Mouse (Mus musculus) forebrain, embryonic 15.5 days (tissue): Measurements from ENCODE around the gene Phactr2. TPM values are rescaled to one million over a fixed set of nuclear protein-coding genes. Genes with fewer than 3 reads are reported as not detected.
"Not testable (repeated sequence)": the region's sequence is repeated elsewhere in the genome, so short reads cannot be mapped to it uniquely, and the experiment has no call there.

Experiments used
- ATAC-seq: fragments of 200-750 bp; cut with Nextera tagmentation; replicated peaks from 2 replicates; pipeline ENCODE4 v1.8.0; 2017; ENCODE audit warnings: mild to moderate bottlenecking, moderate TSS enrichment, moderate library complexity
- H3K27ac ChIP-seq: fragments of 300-500 bp; sonication (generic); replicated peaks from 2 replicates; pipeline ENCODE4 v1.5.1; 2015; ENCODE audit warnings: mild to moderate bottlenecking, inconsistent platforms
- H3K27me3 ChIP-seq: fragments of 300-500 bp; sonication (generic); 2 replicates; pipeline ENCODE4 v1.6.1; 2015; ENCODE audit warnings: inconsistent platforms
- H3K36me3 ChIP-seq: fragments of 300-500 bp; sonication (generic); 2 replicates; pipeline ENCODE4 v1.6.1; 2015; ENCODE audit warnings: mild to moderate bottlenecking, inconsistent platforms
- H3K4me1 ChIP-seq: fragments of 300-500 bp; sonication (generic); 2 replicates; pipeline ENCODE4 v1.6.1; 2015; ENCODE audit warnings: inconsistent platforms
- H3K4me2 ChIP-seq: fragments of 300-500 bp; sonication (generic); replicated peaks from 2 replicates; pipeline ENCODE4 v1.6.1; 2015; ENCODE audit warnings: mild to moderate bottlenecking, inconsistent platforms
- H3K4me3 ChIP-seq: fragments of 300-500 bp; sonication (generic); 2 replicates; pipeline ENCODE4 v1.5.1; 2015; ENCODE audit warnings: mild to moderate bottlenecking, inconsistent platforms
- H3K9ac ChIP-seq: fragments of 300-500 bp; sonication (generic); replicated peaks from 2 replicates; pipeline ENCODE4 v1.6.1; 2015; ENCODE audit warnings: mild to moderate bottlenecking, inconsistent platforms
- H3K9me3 ChIP-seq: fragments of 300-500 bp; sonication (generic); 2 replicates; pipeline ENCODE4 v1.6.1; 2016; ENCODE audit warnings: inconsistent platforms
- WGBS: fragments of 180-500 bp; shearing (Covaris S2); methylation state at CpG from one replicate; pipeline ENCODE4 v1.1.7; 2015; ENCODE audit warnings: mixed read lengths; 5-methylcytosine and 5-hydroxymethylcytosine counted together
- polyA plus RNA-seq: library from polyadenylated mRNA; unstranded; fragments of >200 nt; fragmentation: Nextera tagmentation; extraction: Ambion mirVana; gene quantifications from 2 replicates; pipeline ENCODE4 v1.2.1, GENCODE M21; 2015

Gene Phactr2
- polyA plus RNA-seq, 1 experiment from 2014 or later = 8.4 TPM

GRCm38 (mm10) chr10:13213956-13214355 lies 260.3 kb downstream of the Phactr2 start:
- Histone ChIP-seq H3K4me3 (no peak overlapping the region), H3K27ac (no peak overlapping the region), H3K4me2 (no peak overlapping the region), H3K4me1 (peaks cover 3% of the 10 kb centered on the region; the same call in 1 of the 2 replicates), H3K27me3 (no peaks in the 10 kb centered on the region), H3K9me3 (no peaks in the 10 kb centered on the region), H3K9ac (no peak overlapping the region), H3K36me3 (no peaks in the 10 kb centered on the region)
- no peak for ATAC-seq
- 88% methylated on average over 12 of the region's 12 CpGs for WGBS

GRCm38 (mm10) chr10:13212829-13213228 lies 261.4 kb downstream of the Phactr2 start:
- Histone ChIP-seq H3K9ac (no peak overlapping the region), H3K36me3 (no peaks in the 10 kb centered on the region), H3K27me3 (no peaks in the 10 kb centered on the region), H3K4me2 (no peak overlapping the region), H3K27ac (no peak overlapping the region), H3K4me3 (no peak overlapping the region), H3K4me1 (peaks cover 3% of the 10 kb centered on the region; the same call in 1 of the 2 replicates), H3K9me3 (no peaks in the 10 kb centered on the region)
- 80% methylated on average over 6 of the region's 6 CpGs for WGBS
- ATAC-seq = no peak

- Histone ChIP-seq H3K4me2 (no peak overlapping the region), H3K36me3 (no peaks in the 10 kb centered on the region), H3K9me3 (no peaks in the 10 kb centered on the region), H3K27ac (no peak overlapping the region), H3K27me3 (no peaks in the 10 kb centered on the region), H3K4me3 (no peak overlapping the region), H3K9ac (no peak overlapping the region), H3K4me1 (peaks cover 3% of the 10 kb centered on the region; the same call in 1 of the 2 replicates)
- ATAC-seq = no peak
- 48% methylated on average over 9 of the region's 9 CpGs for WGBS
Measured at GRCm38 (mm10) chr10:13212326-13212725, 261.9 kb downstream of the Phactr2 start.

GRCm38 (mm10) chr10:13209930-13210637 lies 264.1 kb downstream of the Phactr2 start:
- H3K4me1 ChIP-seq = peaks cover 3% of the 10 kb centered on the region; the same call in 1 of the 2 replicates
- no peaks in the 10 kb centered on the region for H3K36me3 ChIP-seq
- no peak overlapping the region for H3K27ac ChIP-seq
- no peak for ATAC-seq
- H3K4me2 ChIP-seq = no peak overlapping the region
- no peaks in the 10 kb centered on the region for H3K9me3 ChIP-seq
- no peaks in the 10 kb centered on the region for H3K27me3 ChIP-seq
- 65% methylated on average over 8 of the region's 8 CpGs for WGBS
- H3K4me3 ChIP-seq = no peak overlapping the region
- no peak overlapping the region for H3K9ac ChIP-seq

- no peaks in the 10 kb centered on the region for H3K9me3 ChIP-seq
Measured at GRCm38 (mm10) chr10:13209506-13209905, 264.7 kb downstream of the Phactr2 start.

GRCm38 (mm10) chr10:13209061-13209460 lies 265.2 kb downstream of the Phactr2 start:
- H3K9ac ChIP-seq = no peak overlapping the region
- H3K27me3 ChIP-seq = no peaks in the 10 kb centered on the region
- no peak for ATAC-seq
- no peaks in the 10 kb centered on the region for H3K36me3 ChIP-seq
- 90% methylated on average over 4 of the region's 4 CpGs for WGBS
- H3K27ac ChIP-seq = no peak overlapping the region
- no peak overlapping the region for H3K4me2 ChIP-seq
- no peak overlapping the region for H3K4me3 ChIP-seq
- H3K9me3 ChIP-seq = no peaks in the 10 kb centered on the region
- peaks cover 3% of the 10 kb centered on the region; the same call in 1 of the 2 replicates for H3K4me1 ChIP-seq

More at GRCm38 (mm10) chr10:13209506-13209905, 264.7 kb downstream of the Phactr2 start:
- no peaks in the 10 kb centered on the region for H3K36me3 ChIP-seq
- no peak overlapping the region for H3K9ac ChIP-seq
- no peak overlapping the region for H3K4me3 ChIP-seq
- no peaks in the 10 kb centered on the region for H3K27me3 ChIP-seq
- no peak overlapping the region for H3K4me2 ChIP-seq
- 46% methylated on average over 3 of the region's 3 CpGs for whole genome bisulfite sequencing
- ATAC-seq = no peak
- peaks cover 3% of the 10 kb centered on the region; the same call in 1 of the 2 replicates for H3K4me1 ChIP-seq
- no peak overlapping the region for H3K27ac ChIP-seq

- ATAC-seq = no peak
Measured at GRCm38 (mm10) chr10:13201741-13202293, 272.4 kb downstream of the Phactr2 start.

GRCm38 (mm10) chr10:13200862-13201261 lies 273.4 kb downstream of the Phactr2 start:
- no peak for ATAC-seq
- Histone ChIP-seq H3K4me2 (no peak overlapping the region), H3K4me3 (no peak overlapping the region), H3K36me3 (no peaks in the 10 kb centered on the region), H3K9ac (no peak overlapping the region), H3K27me3 (no peaks in the 10 kb centered on the region), H3K27ac (no peak overlapping the region), H3K4me1 (no peaks in the 10 kb centered on the region), H3K9me3 (no peaks in the 10 kb centered on the region)
- WGBS = 89% methylated on average over 3 of the region's 3 CpGs

More at GRCm38 (mm10) chr10:13201741-13202293, 272.4 kb downstream of the Phactr2 start:
- Histone ChIP-seq H3K27ac (no peak overlapping the region), H3K27me3 (no peaks in the 10 kb centered on the region), H3K4me2 (no peak overlapping the region), H3K9me3 (no peaks in the 10 kb centered on the region), H3K9ac (no peak overlapping the region), H3K4me1 (no peaks in the 10 kb centered on the region), H3K4me3 (no peak overlapping the region), H3K36me3 (no peaks in the 10 kb centered on the region)
- WGBS = 97% methylated on average over 6 of the region's 6 CpGs

- no peak overlapping the region for H3K27ac ChIP-seq
- no peak overlapping the region for H3K4me2 ChIP-seq
- ATAC-seq = no peak
- H3K9me3 ChIP-seq = no peaks in the 10 kb centered on the region
- 98% methylated on average over 1 of the region's 1 CpGs for WGBS
- H3K36me3 ChIP-seq = no peaks in the 10 kb centered on the region
- no peaks in the 10 kb centered on the region for H3K4me1 ChIP-seq
- H3K27me3 ChIP-seq = no peaks in the 10 kb centered on the region
- no peak overlapping the region for H3K9ac ChIP-seq
- H3K4me3 ChIP-seq = no peak overlapping the region
Measured at GRCm38 (mm10) chr10:13199234-13199633, 275.0 kb downstream of the Phactr2 start.

- Histone ChIP-seq H3K4me3 (no peak overlapping the region), H3K27me3 (no peaks in the 10 kb centered on the region), H3K4me2 (no peak overlapping the region), H3K9ac (no peak overlapping the region), H3K36me3 (no peaks in the 10 kb centered on the region), H3K9me3 (no peaks in the 10 kb centered on the region), H3K27ac (no peak overlapping the region), H3K4me1 (peaks cover 6% of the 10 kb centered on the region)
- no peak for ATAC-seq
- 86% methylated on average over 8 of the region's 8 CpGs for WGBS
Measured at GRCm38 (mm10) chr10:13196872-13197507, 277.2 kb downstream of the Phactr2 start.

- H3K4me3 ChIP-seq = peak overlapping the region; percentile 99
- 85% methylated on average over 7 of the region's 7 CpGs for WGBS
- peak; percentile 30 for ATAC-seq
- peaks cover 14% of the 10 kb centered on the region; the same call in 1 of the 2 replicates for H3K36me3 ChIP-seq
- H3K9ac ChIP-seq, H3K27ac ChIP-seq, H3K4me1 ChIP-seq, H3K9me3 ChIP-seq, H3K27me3 ChIP-seq: not testable (repeated sequence)
- H3K4me2 ChIP-seq = peak overlapping the region; percentile 52
Measured at GRCm38 (mm10) chr10:13193496-13193895, 280.7 kb downstream of the Phactr2 start.

GRCm38 (mm10) chr10:13192731-13193351 lies 281.4 kb downstream of the Phactr2 start, which contains the start of gene Ltv1:
Gene Ltv1 (minus strand): TSS chr10:13193168.
- Histone ChIP-seq H3K9me3 (no peaks in the 10 kb centered on the region), H3K4me2 (peak within 1 kb of the TSS; percentile 52), H3K4me3 (peak within 1 kb of the TSS; percentile 99), H3K9ac (peak within 1 kb of the TSS; percentile 81), H3K36me3 (peaks cover 17% of the 10 kb centered on the region; the same call in 1 of the 2 replicates), H3K27ac (peak within 1 kb of the TSS; percentile 60), H3K27me3 (no peaks in the 10 kb centered on the region), H3K4me1 (peaks cover 8% of the 10 kb centered on the region)
- under 1% methylated on average over 43 of the region's 43 CpGs for WGBS
- ATAC-seq = peak; percentile 100
